Mouse (Mus musculus): ENCODE results near the gene BC067074. TPM values are rescaled to one million over a fixed set of nuclear protein-coding genes. Genes with fewer than 3 reads are reported as not detected.

Gene BC067074
- polyA plus RNA-seq, 1 experiment = 0.27 TPM

DNA sequence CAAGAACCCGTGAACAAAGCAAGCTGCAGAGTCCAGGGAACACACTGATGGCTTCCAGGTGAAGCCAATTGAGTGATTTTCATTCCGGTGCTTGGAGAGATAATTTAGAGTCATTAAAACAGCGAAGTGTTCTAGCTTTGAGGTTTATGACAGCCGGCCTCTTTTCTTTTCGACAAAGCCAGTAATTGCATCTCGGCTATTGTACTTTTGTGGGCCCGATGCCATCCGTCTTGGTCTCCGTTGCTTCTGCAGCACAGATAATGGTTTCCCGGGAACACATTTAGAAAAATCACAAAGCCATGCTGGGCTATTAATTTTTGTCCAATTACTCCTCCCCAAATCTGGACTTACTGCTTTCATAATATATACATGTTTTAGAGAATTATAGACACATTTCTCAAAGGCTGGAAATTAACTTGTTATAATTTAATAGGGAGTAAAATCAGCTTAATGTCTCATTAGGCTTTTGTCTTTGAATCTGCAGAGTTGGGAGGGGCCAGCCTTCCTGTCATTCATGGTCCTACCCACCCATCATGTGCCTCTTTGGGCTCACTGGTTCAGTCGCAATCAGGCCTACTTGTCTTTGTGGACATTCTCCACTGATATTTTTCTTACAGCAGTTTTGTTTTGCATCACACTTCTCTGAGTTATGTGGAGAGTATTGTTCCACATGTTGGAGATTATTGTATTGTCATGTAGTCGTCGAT, 64.6 kb downstream of the BC067074 start:
- Histone ChIP-seq H3K27ac (ENCODE audit: control insufficient read depth, insufficient read depth, low read depth, low read length) (no peak overlapping the region), H3K36me3 (ENCODE audit: control insufficient read depth, insufficient read depth, low read length) (no peaks in the 10 kb centered on the region), H3K4me1 (ENCODE audit: control insufficient read depth, insufficient read depth, low read length) (no peaks in the 10 kb centered on the region), H3K4me3 (ENCODE audit: control insufficient read depth, low read depth, low read length) (no peak overlapping the region), H3K27me3 (ENCODE audit: control insufficient read depth, insufficient read depth, low read length) (no peaks in the 10 kb centered on the region)
- TF ChIP-seq POLR2A (IDR thresholded peaks at IDR 0.05; ENCODE audit: control insufficient read depth, low read depth, low read length) (no peak), CTCF (IDR thresholded peaks at IDR 0.05; ENCODE audit: control insufficient read depth, insufficient read depth, insufficient replicate concordance, low read depth, low read length) (no peak)

DNA sequence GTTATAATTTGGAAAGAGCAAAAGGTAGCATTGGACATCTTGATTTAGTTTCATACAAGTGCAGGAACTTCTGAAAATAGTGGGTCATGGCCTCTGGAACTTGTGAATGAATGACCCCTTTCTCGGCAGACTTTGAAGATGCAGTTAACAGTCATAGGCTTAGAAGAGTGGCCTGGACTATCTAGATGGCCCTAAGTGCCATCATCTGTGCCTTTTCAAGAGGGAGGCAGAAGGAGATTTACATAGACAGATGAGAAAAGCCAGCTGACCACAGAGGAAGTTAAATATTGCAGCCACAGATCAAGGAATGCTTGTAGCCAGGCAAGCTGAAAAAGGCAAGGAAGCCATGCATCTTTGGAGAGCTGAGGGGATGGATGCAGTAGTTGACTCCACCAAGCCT, 66.7 kb downstream of the BC067074 start:
- Histone ChIP-seq H3K4me1 (ENCODE audit: control insufficient read depth, insufficient read depth, low read length) (no peaks in the 10 kb centered on the region), H3K27me3 (ENCODE audit: control insufficient read depth, insufficient read depth, low read length) (no peaks in the 10 kb centered on the region), H3K27ac (ENCODE audit: control insufficient read depth, insufficient read depth, low read depth, low read length) (no peak overlapping the region), H3K36me3 (ENCODE audit: control insufficient read depth, insufficient read depth, low read length) (no peaks in the 10 kb centered on the region), H3K4me3 (ENCODE audit: control insufficient read depth, low read depth, low read length) (no peak overlapping the region)
- TF ChIP-seq POLR2A (IDR thresholded peaks at IDR 0.05; ENCODE audit: control insufficient read depth, low read depth, low read length) (no peak), CTCF (IDR thresholded peaks at IDR 0.05; ENCODE audit: control insufficient read depth, insufficient read depth, insufficient replicate concordance, low read depth, low read length) (no peak)

DNA sequence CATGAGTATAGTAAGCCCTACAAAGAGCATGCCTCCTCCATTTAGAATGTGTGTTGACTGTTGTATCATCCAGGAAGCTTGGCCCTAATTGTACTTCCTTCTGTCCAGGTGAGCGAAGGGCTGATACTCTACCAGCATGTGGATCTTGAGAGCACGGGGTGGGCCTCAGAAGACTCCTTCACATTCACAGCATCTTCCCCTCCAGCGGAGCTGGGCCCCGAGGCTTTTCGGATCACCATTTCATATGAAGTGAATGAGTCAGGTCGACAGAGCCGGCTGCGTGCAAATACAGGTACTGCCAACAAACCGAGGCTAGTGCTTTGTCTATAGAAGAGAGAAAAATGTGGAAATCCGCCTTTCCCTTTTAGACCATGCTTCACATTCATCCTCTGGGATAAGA, 73.0 kb downstream of the BC067074 start:
- no peak overlapping the region for H3K4me3 ChIP-seq (ENCODE audit: control insufficient read depth, low read depth, low read length)
- no peaks in the 10 kb centered on the region for H3K36me3 ChIP-seq (ENCODE audit: control insufficient read depth, insufficient read depth, low read length)
- peaks cover 4% of the 10 kb centered on the region for H3K4me1 ChIP-seq (ENCODE audit: control insufficient read depth, insufficient read depth, low read length)
- no peak overlapping the region for H3K27ac ChIP-seq (ENCODE audit: control insufficient read depth, insufficient read depth, low read depth, low read length)
- H3K27me3 ChIP-seq (ENCODE audit: control insufficient read depth, insufficient read depth, low read length) = no peaks in the 10 kb centered on the region
- no peak for TF ChIP-seq CTCF (IDR thresholded peaks at IDR 0.05; ENCODE audit: control insufficient read depth, insufficient read depth, insufficient replicate concordance, low read depth, low read length)
- TF ChIP-seq POLR2A (IDR thresholded peaks at IDR 0.05; ENCODE audit: control insufficient read depth, low read depth, low read length) = no peak

DNA sequence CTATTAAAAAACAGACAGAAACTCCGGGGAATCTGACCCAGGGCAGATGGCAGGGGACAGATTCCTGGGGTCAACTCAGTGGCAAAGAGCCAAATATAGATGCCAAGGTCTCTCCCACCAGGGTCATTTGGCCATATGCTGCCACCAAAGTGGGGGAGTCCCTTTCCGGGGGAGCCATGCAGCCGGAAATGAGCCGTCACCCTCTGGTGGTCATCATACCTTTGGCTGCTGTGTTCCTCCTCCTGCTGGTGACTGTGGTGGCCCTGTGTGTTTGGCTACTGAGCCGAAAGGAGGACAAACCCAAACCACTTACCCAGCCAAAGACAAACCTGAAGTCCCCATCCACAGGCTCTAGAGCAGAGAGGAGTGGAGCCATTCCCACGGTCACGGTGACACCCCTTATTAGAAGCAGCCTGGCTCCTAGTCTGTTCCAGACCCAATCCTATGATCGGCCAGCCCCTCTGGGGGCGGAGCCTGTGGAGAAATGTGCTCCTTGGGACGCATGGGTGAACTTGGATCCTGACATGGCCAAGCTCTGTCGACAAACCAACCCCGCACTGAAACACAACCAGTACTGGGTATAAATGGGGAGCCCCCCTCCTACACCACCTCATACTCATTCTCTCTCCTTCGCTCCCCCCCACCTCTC, 76.1 kb downstream of the BC067074 start:
- H3K27me3 ChIP-seq (ENCODE audit: control insufficient read depth, insufficient read depth, low read length) = no peaks in the 10 kb centered on the region
- no peak for TF ChIP-seq POLR2A (IDR thresholded peaks at IDR 0.05; ENCODE audit: control insufficient read depth, low read depth, low read length)
- no peak for TF ChIP-seq CTCF (IDR thresholded peaks at IDR 0.05; ENCODE audit: control insufficient read depth, insufficient read depth, insufficient replicate concordance, low read depth, low read length)

DNA sequence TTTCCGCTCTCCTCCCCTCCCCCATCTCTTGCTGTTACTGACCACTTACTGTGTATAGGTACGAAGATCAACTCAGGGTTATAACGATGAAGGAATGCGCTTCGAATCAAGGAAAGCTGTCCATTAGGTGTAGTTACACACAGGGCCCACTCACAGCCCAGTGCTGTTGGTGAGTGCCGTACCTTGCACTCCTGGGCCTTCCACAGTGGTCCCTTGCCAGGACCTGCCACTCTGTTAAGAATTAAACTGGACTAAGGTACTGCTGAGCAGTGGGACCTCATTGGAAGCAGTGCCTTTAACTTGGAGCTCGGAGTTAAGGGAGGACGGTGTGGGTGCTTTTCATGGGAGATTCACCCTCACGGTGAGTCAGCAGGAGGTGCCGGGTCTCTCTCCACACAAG, 76.7 kb downstream of the BC067074 start:
- no peak for TF ChIP-seq POLR2A (IDR thresholded peaks at IDR 0.05; ENCODE audit: control insufficient read depth, low read depth, low read length)
- Histone ChIP-seq H3K4me3 (ENCODE audit: control insufficient read depth, low read depth, low read length) (no peak overlapping the region), H3K27ac (ENCODE audit: control insufficient read depth, insufficient read depth, low read depth, low read length) (no peak overlapping the region), H3K36me3 (ENCODE audit: control insufficient read depth, insufficient read depth, low read length) (no peaks in the 10 kb centered on the region), H3K27me3 (ENCODE audit: control insufficient read depth, insufficient read depth, low read length) (no peaks in the 10 kb centered on the region), H3K4me1 (ENCODE audit: control insufficient read depth, insufficient read depth, low read length) (peaks cover 4% of the 10 kb centered on the region)

More for the DNA sequence above, 76.1 kb downstream of the BC067074 start:
- Histone ChIP-seq H3K27ac (ENCODE audit: control insufficient read depth, insufficient read depth, low read depth, low read length) (no peak overlapping the region), H3K4me1 (ENCODE audit: control insufficient read depth, insufficient read depth, low read length) (peaks cover 4% of the 10 kb centered on the region), H3K36me3 (ENCODE audit: control insufficient read depth, insufficient read depth, low read length) (no peaks in the 10 kb centered on the region), H3K4me3 (ENCODE audit: control insufficient read depth, low read depth, low read length) (no peak overlapping the region)

DNA sequence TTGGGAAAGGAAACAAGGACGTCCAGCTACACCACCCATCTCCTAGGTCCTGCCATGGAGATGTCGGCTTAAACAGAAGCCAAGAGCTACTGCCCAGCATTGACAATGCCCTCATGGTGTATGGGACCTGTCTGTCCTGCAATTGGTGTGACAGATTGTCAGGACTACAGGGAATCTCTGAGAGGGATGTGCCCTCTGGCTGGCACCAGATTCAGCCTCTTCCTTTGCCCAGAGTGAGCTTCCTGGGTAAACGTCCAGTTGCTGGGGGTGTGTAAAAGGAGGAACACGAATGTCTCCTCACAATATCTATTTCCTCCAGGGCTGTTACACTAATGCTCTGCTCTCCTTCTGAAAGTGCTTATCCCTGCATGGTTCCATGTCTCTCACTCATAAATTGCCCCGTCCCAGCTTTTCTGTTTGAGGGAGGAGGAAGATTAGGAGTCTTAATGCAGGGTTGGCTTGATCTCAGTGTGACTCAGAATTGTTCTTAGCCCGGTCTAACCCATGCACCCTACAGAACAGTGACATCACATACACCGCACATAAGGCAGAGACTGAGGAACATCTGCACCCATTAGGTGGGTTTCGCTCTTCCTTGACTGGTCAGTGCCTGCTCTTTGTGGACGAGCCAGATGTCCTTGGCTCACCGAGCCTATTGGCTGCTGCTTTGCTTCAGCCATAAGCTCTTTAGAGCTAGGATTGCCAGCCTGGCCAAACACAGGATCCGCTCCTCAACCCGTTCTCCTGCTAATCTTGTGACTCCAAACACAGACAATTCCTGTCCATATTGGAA, 80.5 kb downstream of the BC067074 start:
- TF ChIP-seq CTCF (IDR thresholded peaks at IDR 0.05; ENCODE audit: control insufficient read depth, insufficient read depth, insufficient replicate concordance, low read depth, low read length) (no peak), POLR2A (IDR thresholded peaks at IDR 0.05; ENCODE audit: control insufficient read depth, low read depth, low read length) (no peak)
- Histone ChIP-seq H3K4me3 (ENCODE audit: control insufficient read depth, low read depth, low read length) (no peak overlapping the region), H3K27me3 (ENCODE audit: control insufficient read depth, insufficient read depth, low read length) (no peaks in the 10 kb centered on the region), H3K36me3 (ENCODE audit: control insufficient read depth, insufficient read depth, low read length) (no peaks in the 10 kb centered on the region), H3K4me1 (ENCODE audit: control insufficient read depth, insufficient read depth, low read length) (peaks cover 4% of the 10 kb centered on the region), H3K27ac (ENCODE audit: control insufficient read depth, insufficient read depth, low read depth, low read length) (no peak overlapping the region)

DNA sequence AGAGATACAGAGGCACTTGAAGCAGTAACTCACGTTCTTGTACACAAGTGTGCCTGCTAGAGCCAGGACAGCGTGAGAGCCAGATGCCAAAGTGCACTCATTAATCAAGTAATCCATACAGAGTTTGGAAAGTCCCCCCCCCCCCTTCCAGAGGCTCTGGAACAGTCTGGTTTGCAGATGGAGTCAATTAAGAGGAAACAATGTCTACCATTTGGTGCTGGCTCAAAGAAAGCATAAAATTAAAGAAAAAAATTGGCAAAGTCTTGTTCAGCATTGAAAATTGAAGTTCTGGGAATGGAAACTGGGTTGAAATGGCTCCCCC, 81.1 kb downstream of the BC067074 start:
- H3K4me1 ChIP-seq (ENCODE audit: control insufficient read depth, insufficient read depth, low read length) = peaks cover 2% of the 10 kb centered on the region
- no peaks in the 10 kb centered on the region for H3K27me3 ChIP-seq (ENCODE audit: control insufficient read depth, insufficient read depth, low read length)
- H3K27ac ChIP-seq (ENCODE audit: control insufficient read depth, insufficient read depth, low read depth, low read length) = no peak overlapping the region
- TF ChIP-seq POLR2A (IDR thresholded peaks at IDR 0.05; ENCODE audit: control insufficient read depth, low read depth, low read length) (no peak), CTCF (IDR thresholded peaks at IDR 0.05; ENCODE audit: control insufficient read depth, insufficient read depth, insufficient replicate concordance, low read depth, low read length) (no peak)
- no peak overlapping the region for H3K4me3 ChIP-seq (ENCODE audit: control insufficient read depth, low read depth, low read length)
- no peaks in the 10 kb centered on the region for H3K36me3 ChIP-seq (ENCODE audit: control insufficient read depth, insufficient read depth, low read length)
